Mouse (Mus musculus): ENCODE data around the gene Tmem231. TPM values are rescaled to one million over a fixed set of nuclear protein-coding genes. Genes with fewer than 3 reads are reported as not detected.

Tmem231 gene
- polyA plus RNA-seq, 1 experiment from 2014 or later: 22.4 TPM

DNA sequence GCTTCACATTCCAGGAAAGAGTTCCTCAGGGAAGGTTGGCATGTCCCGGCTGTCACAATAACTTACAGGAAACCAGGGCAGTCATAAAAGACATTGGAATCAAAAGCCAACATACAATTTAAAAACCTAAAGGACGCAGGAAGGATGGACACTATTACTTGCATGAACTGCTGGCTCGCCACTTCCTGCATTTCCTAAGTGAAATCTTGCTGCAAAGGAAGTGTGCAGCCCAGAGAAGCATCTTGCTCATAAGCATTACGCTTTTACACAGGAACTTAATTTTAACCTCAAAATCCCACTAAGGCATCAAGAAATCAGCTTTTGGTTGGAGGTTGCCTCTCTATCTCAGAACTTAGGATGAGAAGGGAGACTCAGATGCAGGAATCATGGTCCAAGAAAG, 70.4 kb downstream of the Tmem231 start:
- Histone ChIP-seq H3K9ac (ENCODE audit: low read depth, low read length) (no peak overlapping the region), H3K9me3 (replicated peaks; ENCODE audit: control insufficient read depth, low read length, poor library complexity, severe bottlenecking) (no peaks in the 10 kb centered on the region), H3K27ac (ENCODE audit: low read length) (no peak overlapping the region), H3K4me1 (ENCODE audit: control insufficient read depth, insufficient read depth, low read length) (no peaks in the 10 kb centered on the region), H3K27me3 (ENCODE audit: control insufficient read depth, insufficient read depth, low read depth, low read length) (no peaks in the 10 kb centered on the region), H3K4me2 (ENCODE audit: low read length) (no peak overlapping the region), H3K36me3 (ENCODE audit: control insufficient read depth, insufficient read depth, low read length) (no peaks in the 10 kb centered on the region), H3K4me3 (ENCODE audit: low read depth, low read length) (no peak overlapping the region)
- ATAC-seq: no peak
- 89% methylated on average over 4 of the region's 4 CpGs for WGBS

Other genes starting within 250 kb of the Tmem231 start
- not detected in 2 replicates for gene Ctrb1, start 242.9 kb downstream of the Tmem231 start, polyA plus RNA-seq (2015; fragmentation: Nextera tagmentation; extraction: Ambion mirVana)
- 41.5 and 43.3 TPM in 2 replicates for gene Bcar1, start 190.1 kb downstream of the Tmem231 start, polyA plus RNA-seq (2015; fragmentation: Nextera tagmentation; extraction: Ambion mirVana)
- gene Cfdp1, start 79.6 kb downstream of the Tmem231 start, polyA plus RNA-seq (2015; fragmentation: Nextera tagmentation; extraction: Ambion mirVana): 222 and 233 TPM in 2 replicates
- gene Tmem170, start 57.1 kb downstream of the Tmem231 start, polyA plus RNA-seq (2015; fragmentation: Nextera tagmentation; extraction: Ambion mirVana): 3.8 TPM in 2 replicates
- gene Chst5, start 23.4 kb downstream of the Tmem231 start, polyA plus RNA-seq (2015; fragmentation: Nextera tagmentation; extraction: Ambion mirVana): 2.7 and 4.1 TPM in 2 replicates
- gene Gabarapl2, start 6.8 kb upstream of the Tmem231 start, polyA plus RNA-seq (2015; fragmentation: Nextera tagmentation; extraction: Ambion mirVana): 469 and 489 TPM in 2 replicates
- gene Adat1, start 58.4 kb upstream of the Tmem231 start, polyA plus RNA-seq (2015; fragmentation: Nextera tagmentation; extraction: Ambion mirVana): 8.0 and 9.2 TPM in 2 replicates
- 162 TPM in 2 replicates for gene Kars, start 77.4 kb upstream of the Tmem231 start, polyA plus RNA-seq (2015; fragmentation: Nextera tagmentation; extraction: Ambion mirVana)
- gene Terf2ip, start 77.5 kb upstream of the Tmem231 start, polyA plus RNA-seq (2015; fragmentation: Nextera tagmentation; extraction: Ambion mirVana): 75.4 and 76.9 TPM in 2 replicates
- 0.59 and 1.2 TPM in 2 replicates for gene Gm6793, start 81.2 kb upstream of the Tmem231 start, polyA plus RNA-seq (2015; fragmentation: Nextera tagmentation; extraction: Ambion mirVana)

Data from midbrain, embryonic 16.5 days (tissue).